Mouse (Mus musculus) cerebellum, postnatal 25 days (tissue): ENCODE measurements around the gene Usp21.

Experiments
- DNase-seq, 2 experiments: peaks; one replicate each; pipeline ENCODE4 v3.0.0; 2021; ENCODE audit warnings: mixed read lengths in 2 of 2

Gene Usp21

DNA sequence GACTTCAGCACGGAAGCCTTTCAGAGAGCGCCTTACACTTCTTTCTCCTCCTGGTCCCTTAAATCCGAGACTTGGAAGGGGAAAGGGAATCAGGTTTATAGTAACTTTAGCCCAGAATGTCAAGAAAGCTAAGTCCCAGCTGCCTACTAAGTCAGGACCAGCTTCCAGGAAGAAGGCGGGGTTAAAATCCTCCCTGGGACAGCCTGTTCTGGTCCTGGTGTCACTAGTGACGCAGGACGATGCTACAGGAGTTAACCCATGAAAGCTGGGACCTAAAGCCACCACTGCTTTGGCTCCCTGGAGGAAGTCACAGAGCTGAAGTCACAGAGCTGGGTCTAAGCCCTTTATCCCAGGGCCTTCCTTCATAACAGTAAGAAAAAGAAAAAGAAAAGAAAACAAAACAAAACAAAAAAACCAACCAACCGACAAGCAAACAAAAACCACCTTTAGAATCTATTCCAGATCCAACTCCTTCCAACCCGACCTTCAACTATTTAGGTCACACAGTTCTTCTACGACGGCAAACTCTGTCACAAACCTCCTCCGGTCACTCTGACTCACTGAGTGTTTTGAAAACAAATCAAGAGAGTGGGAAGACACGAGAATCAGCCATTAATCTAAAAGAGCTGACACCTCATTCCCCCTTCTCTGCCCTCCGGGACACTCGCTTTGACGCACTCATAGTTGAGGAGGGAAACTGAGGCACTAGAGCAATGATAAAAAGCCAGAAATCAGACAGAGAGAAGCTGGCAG is 47.6 kb downstream of the Usp21 start:
- DNase-seq: no peak

DNA sequence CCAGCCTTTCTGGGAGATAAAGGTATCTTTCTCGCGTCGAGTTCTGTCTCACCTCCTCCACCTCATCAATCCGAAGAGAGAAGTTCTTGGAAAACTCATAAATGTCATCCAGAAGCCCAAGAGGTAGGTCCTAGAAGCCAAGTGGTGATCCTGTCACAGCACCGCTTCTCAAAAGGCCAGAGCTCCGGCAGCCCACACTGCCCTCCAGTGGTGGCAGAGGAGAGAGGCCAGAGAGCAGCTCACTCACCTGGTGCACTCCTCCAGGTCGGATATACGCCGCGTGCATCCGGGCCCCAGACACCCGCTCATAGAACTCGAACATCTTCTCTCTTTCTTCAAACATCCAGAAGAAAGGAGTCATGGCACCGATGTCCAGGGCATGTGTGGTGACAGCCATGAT is 49.3 kb downstream of the Usp21 start:
- DNase-seq: peak; percentile 59 to 74

- DNase-seq: no peak
These were observed 50.4 kb downstream of the Usp21 start for GRCm38 (mm10) chr1:171237438-171237837.

- no peak for DNase-seq
These were observed 52.0 kb downstream of the Usp21 start for GRCm38 (mm10) chr1:171235791-171236190.

- DNase-seq: no peak
These were observed 53.3 kb downstream of the Usp21 start for GRCm38 (mm10) chr1:171234538-171234937.

DNA sequence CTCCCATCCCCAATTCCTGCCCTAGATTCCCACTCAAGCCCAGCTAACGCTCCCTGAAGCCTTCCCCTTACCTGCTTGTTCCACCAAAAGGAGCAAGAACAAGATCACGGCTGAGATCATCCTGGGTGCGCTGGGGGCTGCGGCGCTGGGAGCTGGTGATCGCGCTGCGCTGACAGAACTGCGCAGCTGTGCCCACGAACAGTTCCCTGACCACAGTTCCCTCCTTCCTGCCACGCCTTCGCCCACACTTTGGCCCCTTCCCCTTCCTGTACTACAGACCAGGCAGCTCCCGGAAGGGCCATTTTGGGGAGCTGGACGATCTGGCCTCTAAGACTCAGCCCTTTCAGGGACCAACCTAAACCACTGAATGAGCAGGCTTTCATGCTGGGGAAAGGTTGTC is 53.7 kb downstream of the Usp21 start, which contains the start of gene Fcer1g:
TSS of gene Fcer1g (minus strand) at position 240 of the 400 bp plus-strand sequence.
- no peak for DNase-seq

DNA sequence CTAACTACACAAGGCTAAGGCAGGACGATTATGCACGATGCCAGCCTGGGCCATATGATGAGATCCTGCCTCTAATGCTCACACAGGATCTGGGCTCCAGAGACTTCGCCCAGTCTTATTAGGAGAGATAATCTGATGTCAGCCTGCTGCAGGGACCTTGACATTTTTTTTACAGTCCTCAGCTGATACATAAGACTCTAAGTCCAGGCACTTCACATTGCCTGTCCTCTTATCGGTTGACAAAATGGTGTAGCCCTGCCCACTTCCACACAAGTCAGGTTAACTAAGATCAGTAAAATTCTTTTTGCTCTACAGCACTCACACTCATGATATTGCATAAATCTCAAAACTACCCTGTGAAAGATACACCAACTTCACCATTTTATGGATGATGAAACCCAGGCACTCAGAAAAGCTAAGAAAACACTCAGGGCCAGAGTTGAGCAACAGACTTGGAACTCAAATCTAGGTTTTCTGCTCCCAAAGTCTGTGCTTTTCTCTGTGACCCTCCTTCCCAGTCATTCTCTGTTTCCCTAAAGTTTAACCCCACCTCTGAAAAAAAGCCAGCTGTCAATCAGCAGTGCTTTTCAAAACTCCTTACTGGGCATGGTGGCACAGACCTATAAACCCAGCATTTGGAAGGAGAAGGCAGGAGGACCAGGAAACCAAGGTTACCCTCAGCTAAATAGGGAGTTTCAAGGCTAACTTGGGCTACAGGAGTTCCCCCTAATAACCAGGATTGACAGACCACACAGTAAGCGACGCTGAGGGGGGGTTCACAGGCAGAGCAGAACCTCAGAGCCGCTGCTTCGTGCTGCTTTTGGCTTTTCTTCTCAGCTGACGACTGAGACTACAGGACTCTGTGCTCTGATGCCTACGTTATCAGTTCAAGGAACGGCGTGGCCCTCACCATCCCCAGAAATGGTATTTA is 54.7 kb downstream of the Usp21 start:
- DNase-seq: no peak

GRCm38 (mm10) chr1:171232348-171232747 is 55.4 kb downstream of the Usp21 start:
- DNase-seq: no peak
